Mouse (Mus musculus) heart, embryonic 13.5 days (tissue): ENCODE results near the gene Lrch1. TPM values are rescaled to one million over a fixed set of nuclear protein-coding genes. Genes with fewer than 3 reads are reported as not detected.

Experiments
- ATAC-seq: fragments of 200-750 bp; cut with Nextera tagmentation; 2 replicates; pipeline ENCODE4 v1.8.0; 2017; ENCODE audit warnings: moderate TSS enrichment; ENCODE audit not compliant: insufficient number of reproducible peaks, low FRiP score, low TSS enrichment; ENCODE audit errors: extremely low read depth
- H3K27ac ChIP-seq: fragments of 300-500 bp; sonication (generic); replicated peaks from 2 replicates; pipeline ENCODE4 v1.5.1; 2015; ENCODE audit warnings: moderate library complexity, mild to moderate bottlenecking, inconsistent platforms
- H3K27me3 ChIP-seq: fragments of 300-500 bp; sonication (generic); replicated peaks from 2 replicates; pipeline ENCODE4 v1.6.1; 2015; ENCODE audit warnings: mild to moderate bottlenecking, inconsistent platforms
- H3K36me3 ChIP-seq: fragments of 300-500 bp; sonication (generic); 2 replicates; pipeline ENCODE4 v1.6.1; 2015; ENCODE audit warnings: mild to moderate bottlenecking, inconsistent platforms
- H3K4me1 ChIP-seq: fragments of 300-500 bp; sonication (generic); 2 replicates; pipeline ENCODE4 v1.6.1; 2015; ENCODE audit warnings: inconsistent platforms
- H3K4me2 ChIP-seq: fragments of 300-500 bp; sonication (generic); 2 replicates; pipeline ENCODE4 v1.6.1; 2015; ENCODE audit warnings: inconsistent platforms, mild to moderate bottlenecking, moderate library complexity
- H3K4me3 ChIP-seq: fragments of 300-500 bp; sonication (generic); 2 replicates; pipeline ENCODE4 v1.5.1; 2015; ENCODE audit warnings: moderate library complexity, mild to moderate bottlenecking, inconsistent platforms
- H3K9ac ChIP-seq: fragments of 300-500 bp; sonication (generic); 2 replicates; pipeline ENCODE4 v1.6.1; 2015; ENCODE audit warnings: inconsistent platforms, mild to moderate bottlenecking, moderate library complexity
- H3K9me3 ChIP-seq: fragments of 300-500 bp; sonication (generic); 2 replicates; pipeline ENCODE4 v1.6.1; 2016; ENCODE audit warnings: inconsistent platforms
- WGBS: fragments of 180-500 bp; shearing (Covaris S2); methylation state at CpG from one replicate; pipeline ENCODE4 v1.1.7; 2015; ENCODE audit warnings: mixed read lengths; 5-methylcytosine and 5-hydroxymethylcytosine counted together
- polyA plus RNA-seq: library from polyadenylated mRNA; unstranded; fragments of >200 nt; fragmentation: Nextera tagmentation; extraction: Ambion mirVana; gene quantifications from 2 replicates; pipeline ENCODE4 v1.2.1, GENCODE M21; 2015

Gene Lrch1
- polyA plus RNA-seq, 1 experiment from 2014 or later, result 9.1 TPM

GRCm38 (mm10) chr14:74974136-74974651 lies 26.5 kb upstream of the Lrch1 start:
- Histone ChIP-seq H3K9ac (no peak overlapping the region), H3K4me2 (no peak overlapping the region), H3K9me3 (no peaks in the 10 kb centered on the region), H3K4me1 (peaks cover 35% of the 10 kb centered on the region), H3K27ac (peak overlapping the region; percentile 72), H3K27me3 (peaks cover 27% of the 10 kb centered on the region), H3K4me3 (no peak overlapping the region), H3K36me3 (no peaks in the 10 kb centered on the region)
- no peak for ATAC-seq
- WGBS, result 38% methylated on average over 10 of the region's 10 CpGs

DNA sequence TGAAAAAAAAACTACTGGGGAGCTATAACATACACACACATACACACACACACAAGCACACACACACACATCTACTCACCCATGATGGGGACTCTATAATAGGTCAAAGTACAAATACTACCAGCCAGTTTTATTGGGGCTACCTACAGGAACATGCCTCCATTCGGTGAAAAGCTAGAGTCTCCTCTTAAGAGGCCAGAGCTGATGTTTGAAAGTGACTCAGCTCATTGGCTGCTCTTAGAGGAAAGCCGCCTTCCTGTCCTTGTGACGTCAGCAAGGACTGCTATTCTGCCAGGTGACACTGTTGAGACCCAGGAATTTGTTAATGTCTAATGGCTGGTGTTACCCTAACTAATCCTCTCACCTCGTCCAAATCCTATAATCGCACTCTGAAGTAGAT lies 25.0 kb upstream of the Lrch1 start:
- Histone ChIP-seq H3K4me3 (no peak overlapping the region), H3K36me3 (no peaks in the 10 kb centered on the region), H3K4me1 (peaks cover 35% of the 10 kb centered on the region), H3K9me3 (no peaks in the 10 kb centered on the region), H3K9ac (no peak overlapping the region), H3K27ac (no peak overlapping the region), H3K27me3 (0 out of 2 replicates have a peak, but pooled peaks cover 23% of the 10 kb centered on the region), H3K4me2 (no peak overlapping the region)
- no peak for ATAC-seq
- WGBS, result 60% methylated on average over 5 of the region's 5 CpGs

DNA sequence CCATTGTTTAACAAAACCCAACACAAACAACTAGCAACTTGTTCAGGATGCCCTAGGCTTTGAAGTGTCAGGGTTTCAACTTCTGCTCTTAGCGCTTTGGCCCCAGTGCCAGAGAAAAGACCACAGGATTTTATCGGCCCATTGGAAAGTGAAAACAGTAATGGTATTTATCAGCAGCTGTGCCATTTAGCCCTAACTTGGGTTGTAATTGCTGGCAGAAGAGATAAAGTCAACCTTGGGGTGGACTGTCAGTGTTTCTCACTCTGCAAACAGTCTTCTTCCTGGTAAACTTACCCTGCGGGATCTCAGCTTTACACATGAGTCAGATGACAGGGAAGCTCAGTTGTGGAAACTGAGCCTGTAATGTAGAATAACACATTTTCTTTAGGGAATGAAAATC lies 24.5 kb upstream of the Lrch1 start:
- peaks cover 35% of the 10 kb centered on the region for H3K4me1 ChIP-seq
- H3K27me3 ChIP-seq, result 0 out of 2 replicates have a peak, but pooled peaks cover 23% of the 10 kb centered on the region
- no peaks in the 10 kb centered on the region for H3K36me3 ChIP-seq
- ATAC-seq, result no peak
- H3K4me2 ChIP-seq, result no peak overlapping the region
- H3K4me3 ChIP-seq, result no peak overlapping the region
- WGBS, result 17% methylated on average over 3 of the region's 3 CpGs
- no peak overlapping the region for H3K27ac ChIP-seq
- H3K9me3 ChIP-seq, result no peaks in the 10 kb centered on the region
- no peak overlapping the region for H3K9ac ChIP-seq

GRCm38 (mm10) chr14:74963402-74963764 lies 15.7 kb upstream of the Lrch1 start:
- Histone ChIP-seq H3K4me1 (no peaks in the 10 kb centered on the region), H3K27me3 (no peaks in the 10 kb centered on the region), H3K27ac (no peak overlapping the region), H3K4me2 (no peak overlapping the region), H3K4me3 (no peak overlapping the region), H3K9ac (no peak overlapping the region), H3K36me3 (no peaks in the 10 kb centered on the region), H3K9me3 (0 out of 2 replicates have a peak, but pooled peaks cover 4% of the 10 kb centered on the region)
- no peak for ATAC-seq
- WGBS, result 67% methylated on average over 3 of the region's 3 CpGs

DNA sequence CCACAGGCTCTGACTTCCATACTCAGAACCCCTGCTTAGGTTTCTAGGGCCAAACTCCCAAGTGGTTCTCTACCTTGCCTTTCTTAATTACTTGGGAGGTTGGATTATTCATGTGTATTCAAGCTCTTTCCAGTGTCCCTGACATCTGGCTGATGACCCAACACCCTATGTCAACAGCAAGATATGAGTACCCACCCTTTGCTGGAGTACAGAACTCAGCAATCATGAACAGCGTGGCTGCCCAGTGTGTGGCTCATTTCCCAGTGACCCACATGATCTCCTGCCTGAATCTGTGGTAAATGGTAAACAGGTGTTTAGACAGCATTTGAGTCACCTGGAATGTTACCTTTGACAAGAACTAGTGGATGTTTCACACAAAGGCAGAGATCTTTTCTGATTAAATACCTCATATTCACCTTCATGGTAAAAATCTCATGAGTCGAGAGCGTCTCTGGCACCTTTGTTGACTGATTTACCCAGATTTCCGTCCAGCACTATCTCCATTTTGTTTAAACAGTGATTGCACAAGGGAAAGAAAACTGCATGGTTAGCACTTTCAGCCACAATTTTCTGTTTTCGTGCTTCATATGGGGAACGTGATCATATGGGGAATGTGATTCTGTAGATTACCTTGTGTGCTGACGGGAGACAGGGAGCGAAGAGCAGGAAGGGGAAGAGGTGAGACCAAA lies 15.2 kb upstream of the Lrch1 start:
- Histone ChIP-seq H3K9ac (no peak overlapping the region), H3K36me3 (no peaks in the 10 kb centered on the region), H3K4me2 (no peak overlapping the region), H3K27me3 (no peaks in the 10 kb centered on the region), H3K9me3 (0 out of 2 replicates have a peak, but pooled peaks cover 4% of the 10 kb centered on the region), H3K4me3 (no peak overlapping the region), H3K27ac (no peak overlapping the region), H3K4me1 (no peaks in the 10 kb centered on the region)
- no peak for ATAC-seq
- WGBS, result 68% methylated on average over 8 of the region's 8 CpGs

- no peak overlapping the region for H3K9ac ChIP-seq
- no peak overlapping the region for H3K4me2 ChIP-seq
- no peaks in the 10 kb centered on the region for H3K4me1 ChIP-seq
- H3K36me3 ChIP-seq, result no peaks in the 10 kb centered on the region
- 66% methylated on average over 5 of the region's 5 CpGs for WGBS
- no peak overlapping the region for H3K4me3 ChIP-seq
- H3K27me3 ChIP-seq, result no peaks in the 10 kb centered on the region
- no peak for ATAC-seq
- H3K9me3 ChIP-seq, result no peaks in the 10 kb centered on the region
- no peak overlapping the region for H3K27ac ChIP-seq
Observed at GRCm38 (mm10) chr14:74960568-74960967, 12.9 kb upstream of the Lrch1 start.

DNA sequence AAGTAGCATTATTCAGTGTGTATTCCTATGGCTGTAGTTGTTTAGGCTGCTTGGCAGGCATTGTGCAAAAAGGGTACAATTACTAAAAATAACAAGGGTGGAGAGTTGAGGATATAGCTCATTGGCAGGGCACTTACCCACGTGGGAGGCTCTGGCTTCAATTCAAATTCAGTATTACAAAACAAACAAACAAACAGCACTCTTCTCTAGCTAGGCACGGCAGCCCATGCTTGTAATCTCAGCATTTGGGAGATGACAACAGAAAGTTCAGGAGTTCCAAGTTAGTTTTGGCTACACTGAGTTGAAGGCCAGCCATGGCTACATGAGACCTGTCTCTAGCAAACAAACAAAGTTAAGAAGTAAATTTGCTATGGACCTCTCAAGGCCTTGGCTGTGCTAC lies 9.0 kb upstream of the Lrch1 start:
- Histone ChIP-seq H3K4me2 (no peak overlapping the region), H3K4me1 (peaks cover 8% of the 10 kb centered on the region), H3K4me3 (no peak overlapping the region), H3K9me3 (no peaks in the 10 kb centered on the region), H3K9ac (no peak overlapping the region), H3K36me3 (no peaks in the 10 kb centered on the region), H3K27me3 (no peaks in the 10 kb centered on the region), H3K27ac (no peak overlapping the region)
- 36% methylated on average over 2 of the region's 2 CpGs for WGBS
- no peak for ATAC-seq

GRCm38 (mm10) chr14:74956234-74956633 lies 8.6 kb upstream of the Lrch1 start:
- ATAC-seq, result no peak
- no peaks in the 10 kb centered on the region for H3K36me3 ChIP-seq
- H3K4me3 ChIP-seq, result no peak overlapping the region
- H3K9me3 ChIP-seq, result no peaks in the 10 kb centered on the region
- H3K27ac ChIP-seq, result no peak overlapping the region
- peaks cover 8% of the 10 kb centered on the region for H3K4me1 ChIP-seq
- WGBS, result 90% methylated on average over 1 of the region's 1 CpGs
- no peak overlapping the region for H3K9ac ChIP-seq
- H3K27me3 ChIP-seq, result no peaks in the 10 kb centered on the region
- no peak overlapping the region for H3K4me2 ChIP-seq

GRCm38 (mm10) chr14:74948426-74949240 lies 957 bp upstream of the Lrch1 start:
- peak overlapping the region; percentile 94 for H3K27ac ChIP-seq
- H3K36me3 ChIP-seq, result no peaks in the 10 kb centered on the region
- peaks cover 46% of the 10 kb centered on the region for H3K4me1 ChIP-seq
- H3K4me2 ChIP-seq, result peak overlapping the region; percentile 79
- H3K9ac ChIP-seq, result peak overlapping the region; percentile 97
- no peaks in the 10 kb centered on the region for H3K9me3 ChIP-seq
- 35% methylated on average over 14 of the region's 14 CpGs for WGBS
- H3K4me3 ChIP-seq, result peak overlapping the region; percentile 73
- 0 out of 2 replicates have a peak, but pooled peaks have one; percentile 16 for ATAC-seq
- no peaks in the 10 kb centered on the region for H3K27me3 ChIP-seq

DNA sequence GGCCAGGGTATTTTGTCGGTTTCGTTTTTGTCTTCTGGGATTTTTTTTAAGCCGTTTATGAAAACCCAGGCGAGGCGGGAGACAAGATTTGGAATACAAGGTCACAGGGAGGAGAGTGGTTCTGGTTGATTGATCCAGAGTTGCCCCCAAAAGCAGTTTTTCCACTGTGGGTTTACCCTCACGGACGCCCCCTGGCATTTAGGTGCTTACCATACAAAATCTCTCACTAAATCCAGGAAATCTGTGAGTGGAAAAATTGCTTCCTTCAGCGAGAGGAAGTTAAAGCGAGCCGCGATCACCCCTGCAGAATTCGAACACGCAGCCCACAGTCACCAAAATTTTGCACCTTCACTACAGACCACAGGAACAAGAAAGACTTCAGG lies 329 bp upstream of the Lrch1 start:
- no peaks in the 10 kb centered on the region for H3K27me3 ChIP-seq
- H3K9me3 ChIP-seq, result no peaks in the 10 kb centered on the region
- 24% methylated on average over 13 of the region's 13 CpGs for WGBS
- peak overlapping the region; percentile 97 for H3K9ac ChIP-seq
- ATAC-seq, result no peak
- H3K4me2 ChIP-seq, result peak overlapping the region; percentile 79
- no peaks in the 10 kb centered on the region for H3K36me3 ChIP-seq
- H3K4me1 ChIP-seq, result peaks cover 44% of the 10 kb centered on the region
- peak overlapping the region; percentile 73 for H3K4me3 ChIP-seq
- peak overlapping the region; percentile 94 for H3K27ac ChIP-seq

- 1% methylated on average over 56 of the region's 56 CpGs for WGBS
Observed at GRCm38 (mm10) chr14:74946751-74947375, 813 bp downstream of the Lrch1 start.

More at GRCm38 (mm10) chr14:74946751-74947375, 813 bp downstream of the Lrch1 start:
- Histone ChIP-seq H3K4me1 (peaks cover 52% of the 10 kb centered on the region), H3K4me3 (peak overlapping the region; percentile 73), H3K27me3 (no peaks in the 10 kb centered on the region), H3K36me3 (0 out of 2 replicates have a peak, but pooled peaks cover 3% of the 10 kb centered on the region), H3K27ac (peak overlapping the region; percentile 94), H3K9me3 (no peaks in the 10 kb centered on the region), H3K4me2 (peak overlapping the region; percentile 79), H3K9ac (peak overlapping the region; percentile 97)
- ATAC-seq, result peak; percentile 48; the same call in 1 of the 2 replicates
